Mouse (Mus musculus) MEL (cell line): ENCODE data around the gene Fbxo10. TPM values are rescaled to one million over a fixed set of nuclear protein-coding genes. Genes with fewer than 3 reads are reported as not detected.
"Not testable (repeated sequence)": the region's sequence is repeated elsewhere in the genome, so short reads cannot be mapped to it uniquely, and the experiment has no call there.

ENCODE experiments used
- DNase-seq: peaks from one replicate; pipeline ENCODE4 v3.0.0; 2011; ENCODE audit warnings: low read depth, low spot score
- H3K27ac ChIP-seq: 2 replicates; pipeline ENCODE4 v1.5.1; 2012; ENCODE audit warnings: low read depth, mild to moderate bottlenecking, control low read depth, low read length, moderate library complexity; ENCODE audit not compliant: control insufficient read depth
- H3K27me3 ChIP-seq, 2 experiments: fragments of 150-350 bp in 1 of 2; sonication (generic) in 1 of 2; 2 replicates each; pipeline ENCODE4 v1.6.1; 2012; ENCODE audit warnings: low read length in 2 of 2, mild to moderate bottlenecking in 2 of 2, improper control_type of control experiment in 1 of 2, moderate library complexity in 1 of 2; ENCODE audit not compliant: insufficient read depth in 2 of 2, control insufficient read depth in 1 of 2
- H3K36me3 ChIP-seq, 2 experiments: 2 replicates each; pipeline ENCODE4 v1.6.1; 2012 to 2014; ENCODE audit warnings: low read length in 2 of 2, improper control_type of control experiment in 1 of 2, inconsistent platforms in 1 of 2, mild to moderate bottlenecking in 1 of 2; ENCODE audit not compliant: insufficient read depth in 2 of 2, control insufficient read depth in 1 of 2
- H3K4me1 ChIP-seq, 2 experiments: fragments of 150-350 bp in 1 of 2; sonication (generic) in 1 of 2; 2 replicates each; pipeline ENCODE4 v1.6.1; 2012; ENCODE audit warnings: low read length in 2 of 2, improper control_type of control experiment in 1 of 2, mild to moderate bottlenecking in 1 of 2; ENCODE audit not compliant: insufficient read depth in 2 of 2, control insufficient read depth in 1 of 2
- H3K4me3 ChIP-seq, 2 experiments: fragments of 150-350 bp in 1 of 2; sonication (generic) in 1 of 2; 2 replicates each; pipeline ENCODE4 v1.5.1; 2012; ENCODE audit warnings: low read depth in 2 of 2, low read length in 2 of 2, mild to moderate bottlenecking in 2 of 2, moderate library complexity in 2 of 2, control low read depth in 1 of 2, improper control_type of control experiment in 1 of 2; ENCODE audit not compliant: control insufficient read depth in 1 of 2, insufficient read depth in 1 of 2
- H3K79me2 ChIP-seq: 2 replicates; pipeline ENCODE4 v1.6.1; 2012; ENCODE audit warnings: mild to moderate bottlenecking, low read length, moderate library complexity; ENCODE audit not compliant: control insufficient read depth, poor library complexity, insufficient read depth
- H3K9ac ChIP-seq: 2 replicates; pipeline ENCODE4 v1.6.1; 2012; ENCODE audit warnings: low read depth, mild to moderate bottlenecking, control low read depth, low read length, moderate library complexity; ENCODE audit not compliant: control insufficient read depth, poor library complexity, severe bottlenecking
- H3K9me3 ChIP-seq: fragments of 150-350 bp; sonication (generic); replicated peaks from 2 replicates; pipeline ENCODE4 v1.6.1; 2012; ENCODE audit warnings: mild to moderate bottlenecking, low read length, improper control_type of control experiment, moderate library complexity; ENCODE audit not compliant: insufficient read depth
- CHD2 ChIP-seq: IDR thresholded peaks from 2 replicates; pipeline ENCODE4 v1.6.1; 2011; ENCODE audit warnings: low read length, improper control_type of control experiment
- ELF1 ChIP-seq: IDR thresholded peaks from 2 replicates; pipeline ENCODE4 v1.6.1; 2014; ENCODE audit warnings: low read depth, mild to moderate bottlenecking, inconsistent platforms, low read length, improper control_type of control experiment, moderate library complexity
- EP300 ChIP-seq, 2 experiments: IDR thresholded peaks; 2 replicates each; pipeline ENCODE4 v1.6.1; 2011; ENCODE audit warnings: improper control_type of control experiment in 2 of 2, low read length in 2 of 2, low read depth in 1 of 2, mild to moderate bottlenecking in 1 of 2
- GATA1 ChIP-seq: IDR thresholded peaks from 2 replicates; pipeline ENCODE4 v1.6.1; 2011; ENCODE audit warnings: low read depth, low read length, improper control_type of control experiment
- KAT2A ChIP-seq: conservative IDR thresholded peaks from 2 replicates; pipeline ENCODE4 v1.6.1; 2012; ENCODE audit warnings: low read depth, low read length, improper control_type of control experiment, inconsistent platforms
- MAX ChIP-seq: IDR thresholded peaks from 2 replicates; pipeline ENCODE4 v1.6.1; 2011; ENCODE audit warnings: low read length, improper control_type of control experiment
- MYB ChIP-seq: IDR thresholded peaks from 2 replicates; pipeline ENCODE4 v1.6.1; 2011; ENCODE audit warnings: mild to moderate bottlenecking, low read depth, low read length, improper control_type of control experiment
- NRF1 ChIP-seq: IDR thresholded peaks from 2 replicates; pipeline ENCODE4 v1.6.1; 2014; ENCODE audit warnings: low read depth, mild to moderate bottlenecking, inconsistent platforms, low read length, improper control_type of control experiment, moderate library complexity; ENCODE audit not compliant: poor library complexity, insufficient read depth, severe bottlenecking
- POLR2AphosphoS2 ChIP-seq: IDR thresholded peaks from 2 replicates; pipeline ENCODE4 v1.6.1; 2011; ENCODE audit warnings: low read length, improper control_type of control experiment
- POLR2AphosphoS5 ChIP-seq: IDR thresholded peaks from 2 replicates; pipeline ENCODE4 v1.6.1; 2012; ENCODE audit warnings: low read depth, borderline replicate concordance, mild to moderate bottlenecking, inconsistent platforms, low read length, moderate library complexity, mixed read lengths
- RAD21 ChIP-seq: IDR thresholded peaks from 2 replicates; pipeline ENCODE4 v1.6.1; 2011; ENCODE audit warnings: mild to moderate bottlenecking, low read depth, low read length, improper control_type of control experiment
- SIN3A ChIP-seq: IDR thresholded peaks from 2 replicates; pipeline ENCODE4 v1.6.1; 2012; ENCODE audit warnings: low read length, improper control_type of control experiment, inconsistent platforms
- TBP ChIP-seq: IDR thresholded peaks from 2 replicates; pipeline ENCODE4 v1.8.0; 2011; ENCODE audit warnings: low read depth, low read length, improper control_type of control experiment
- TCF12 ChIP-seq: IDR thresholded peaks from 2 replicates; pipeline ENCODE4 v1.6.1; 2014; ENCODE audit warnings: low read depth, mild to moderate bottlenecking, inconsistent platforms, low read length, improper control_type of control experiment, moderate library complexity
- UBTF ChIP-seq: IDR thresholded peaks from 2 replicates; pipeline ENCODE4 v1.6.1; 2012; ENCODE audit warnings: low read depth, mild to moderate bottlenecking, inconsistent platforms, low read length, improper control_type of control experiment, moderate library complexity, borderline replicate concordance; ENCODE audit not compliant: insufficient read depth
- USF1 ChIP-seq: IDR thresholded peaks from 2 replicates; pipeline ENCODE4 v1.6.1; 2014; ENCODE audit warnings: low read depth, mild to moderate bottlenecking, inconsistent platforms, low read length, improper control_type of control experiment, moderate library complexity
- polyA plus RNA-seq, 2 experiments: library from polyadenylated mRNA; stranded (reverse) in 1 of 2; unstranded in 1 of 2; fragments of >175 nt in 1 of 2; fragments of >200 nt in 1 of 2; gene quantifications; 2 replicates each; pipeline versions ENCODE4 v1.2.1 to v1.2.4; 2012; ENCODE audit warnings: low replicate concordance in 2 of 2, low read depth in 1 of 2; ENCODE audit not compliant: insufficient read length in 2 of 2, insufficient read depth in 1 of 2, missing spikeins in 1 of 2
- total RNA-seq: library from RNA; depleted of rRNA; stranded (reverse); fragments of 300-350 nt; gene quantifications from 2 replicates; pipeline ENCODE4 v1.2.3, GENCODE M21; 2012

The Fbxo10 gene
- total and polyA plus RNA-seq, 3 experiments = 2.2 to 6.5 TPM; not detected in 1

GRCm38 (mm10) chr4:45047286-45047887 lies 37.0 kb downstream of the Fbxo10 start:
- Histone ChIP-seq H3K79me2 (no peaks in the 10 kb centered on the region), H3K27me3 (no peaks in the 10 kb centered on the region), H3K4me1 (no peaks in the 10 kb centered on the region), H3K9ac (no peak overlapping the region), H3K9me3 (no peaks in the 10 kb centered on the region), H3K27ac (no peak overlapping the region), H3K36me3 (no peaks in the 10 kb centered on the region), H3K4me3 (no peak overlapping the region)
- TF ChIP-seq CHD2 = no peak
- no peak for TF ChIP-seq POLR2AphosphoS5
- TF ChIP-seq MAX = no peak
- TF ChIP-seq TCF12 = no peak
- TF ChIP-seq USF1 = no peak
- no peak for TF ChIP-seq GATA1
- DNase-seq = no peak

GRCm38 (mm10) chr4:45046679-45047078 lies 37.7 kb downstream of the Fbxo10 start:
- no peak overlapping the region for H3K27ac ChIP-seq
- H3K4me1 ChIP-seq = no peaks in the 10 kb centered on the region
- no peak for TF ChIP-seq POLR2AphosphoS2
- no peak for TF ChIP-seq NRF1
- no peak for TF ChIP-seq TBP
- TF ChIP-seq USF1 = no peak
- no peaks in the 10 kb centered on the region for H3K27me3 ChIP-seq
- H3K9me3 ChIP-seq = no peaks in the 10 kb centered on the region
- H3K9ac ChIP-seq = no peak overlapping the region
- no peak overlapping the region for H3K4me3 ChIP-seq
- H3K36me3 ChIP-seq = no peaks in the 10 kb centered on the region
- no peaks in the 10 kb centered on the region for H3K79me2 ChIP-seq
- no peak for DNase-seq

GRCm38 (mm10) chr4:45040795-45041194 lies 43.6 kb downstream of the Fbxo10 start:
- Histone ChIP-seq H3K27ac (no peak overlapping the region), H3K9me3 (no peaks in the 10 kb centered on the region), H3K4me1 (peaks cover 0 to 6% of the 10 kb centered on the region in 2 experiments; a peak in 2 of 4 replicates), H3K27me3 (no peaks in the 10 kb centered on the region), H3K36me3 (peaks cover 0 to 2% of the 10 kb centered on the region in 2 experiments; a peak in 2 of 4 replicates)
- no peak for DNase-seq
- TF ChIP-seq MYB (no peak), SIN3A (no peak), EP300 (IDR thresholded peaks at IDR 0.05; ENCODE audit: low read depth in 1 of 2, low read length in 2 of 2) (no peak), UBTF (no peak), TCF12 (no peak), KAT2A (no peak), POLR2AphosphoS5 (no peak), ELF1 (no peak), NRF1 (no peak), RAD21 (no peak)
- TF ChIP-seq, all 39 proteins: peak for 0
- H3K9ac ChIP-seq = no peak overlapping the region
- H3K4me3 ChIP-seq = no peak overlapping the region
- no peaks in the 10 kb centered on the region for H3K79me2 ChIP-seq

- H3K36me3 ChIP-seq, H3K27ac ChIP-seq, DNase-seq, H3K9me3 ChIP-seq, H3K27me3 ChIP-seq, H3K9ac ChIP-seq, H3K4me3 ChIP-seq, H3K79me2 ChIP-seq, H3K4me1 ChIP-seq: not testable (repeated sequence)
Measured at GRCm38 (mm10) chr4:45039546-45039945, 44.9 kb downstream of the Fbxo10 start.
